Mouse (Mus musculus) layer of hippocampus, adult 9-10 months (tissue): ENCODE measurements around the gene Acap1.
"Not testable (repeated sequence)": the region's sequence is repeated elsewhere in the genome, so short reads cannot be mapped to it uniquely, and the experiment has no call there.

ENCODE experiments used
- DNase-seq: peaks from one replicate; pipeline ENCODE4 v3.0.0; 2022; ENCODE audit warnings: low spot score

The Acap1 gene

DNA sequence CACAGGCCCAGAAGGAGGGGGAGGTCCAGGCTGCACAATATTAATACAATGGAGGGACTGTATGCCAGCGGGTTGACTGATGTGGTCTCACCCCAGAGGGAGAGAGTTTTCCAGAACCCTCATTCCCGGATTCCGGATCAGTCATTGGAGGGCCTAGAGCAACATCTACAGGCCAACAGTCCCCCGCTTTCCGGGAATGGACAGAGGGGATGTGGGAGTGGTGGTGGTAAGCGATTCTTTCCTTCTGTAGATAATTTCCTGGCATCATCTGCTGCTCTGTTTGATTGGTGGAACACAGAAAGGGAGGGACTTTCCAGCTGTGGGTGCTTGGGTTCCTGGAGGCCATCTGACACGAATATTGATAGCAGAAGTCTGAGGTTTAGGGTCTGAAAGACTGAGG, 19.2 kb downstream of the Acap1 start:
- no peak for DNase-seq

DNA sequence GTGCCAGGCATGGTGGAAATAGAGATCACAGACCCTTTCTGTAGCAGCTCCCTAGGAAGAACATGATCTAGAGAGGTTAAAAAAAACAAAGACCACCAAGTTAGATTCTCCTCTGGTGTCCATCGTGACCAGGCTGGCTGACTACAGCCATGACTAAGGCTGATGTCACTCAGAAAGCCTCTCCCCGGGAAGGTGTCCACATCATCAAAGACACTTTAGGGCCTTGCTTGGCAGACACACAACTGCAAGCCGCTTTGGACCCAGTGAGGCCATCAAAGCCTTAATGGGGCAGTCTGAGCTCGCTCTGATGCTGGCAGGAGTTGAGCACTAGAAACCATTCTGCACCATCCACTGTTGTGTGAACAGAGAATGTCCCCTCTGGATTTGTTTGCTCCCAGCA, 22.9 kb downstream of the Acap1 start:
- no peak for DNase-seq

- no peak for DNase-seq
Observed at GRCm38 (mm10) chr11:69871822-69872221, 23.5 kb downstream of the Acap1 start.

GRCm38 (mm10) chr11:69870289-69871069, 24.9 kb downstream of the Acap1 start:
- DNase-seq = no peak

GRCm38 (mm10) chr11:69867335-69867734, 28.0 kb downstream of the Acap1 start:
- DNase-seq = no peak

DNA sequence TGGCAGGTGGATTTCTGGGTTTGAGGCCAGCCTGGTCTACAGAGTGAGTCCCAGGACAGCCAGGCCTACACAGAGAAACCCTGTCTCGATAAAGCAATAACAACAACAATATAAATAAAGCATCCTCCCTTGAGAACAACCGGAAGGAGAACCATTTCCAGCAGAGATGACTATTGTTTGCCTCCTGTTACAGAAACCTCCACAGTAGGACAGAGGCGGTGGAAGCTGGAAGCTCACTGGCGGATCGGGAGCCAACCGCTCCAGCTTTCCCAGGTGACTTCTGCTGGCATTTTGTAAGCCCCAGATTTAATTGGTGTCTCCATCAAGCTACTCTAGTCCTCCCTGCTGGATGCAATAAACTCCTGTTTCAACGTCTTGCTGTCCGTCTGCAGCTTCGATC, 29.8 kb downstream of the Acap1 start:
- DNase-seq = no peak

GRCm38 (mm10) chr11:69864138-69864860, 31.0 kb downstream of the Acap1 start:
- no peak for DNase-seq

GRCm38 (mm10) chr11:69863729-69864128, 31.6 kb downstream of the Acap1 start:
- DNase-seq = not testable (repeated sequence)

DNA sequence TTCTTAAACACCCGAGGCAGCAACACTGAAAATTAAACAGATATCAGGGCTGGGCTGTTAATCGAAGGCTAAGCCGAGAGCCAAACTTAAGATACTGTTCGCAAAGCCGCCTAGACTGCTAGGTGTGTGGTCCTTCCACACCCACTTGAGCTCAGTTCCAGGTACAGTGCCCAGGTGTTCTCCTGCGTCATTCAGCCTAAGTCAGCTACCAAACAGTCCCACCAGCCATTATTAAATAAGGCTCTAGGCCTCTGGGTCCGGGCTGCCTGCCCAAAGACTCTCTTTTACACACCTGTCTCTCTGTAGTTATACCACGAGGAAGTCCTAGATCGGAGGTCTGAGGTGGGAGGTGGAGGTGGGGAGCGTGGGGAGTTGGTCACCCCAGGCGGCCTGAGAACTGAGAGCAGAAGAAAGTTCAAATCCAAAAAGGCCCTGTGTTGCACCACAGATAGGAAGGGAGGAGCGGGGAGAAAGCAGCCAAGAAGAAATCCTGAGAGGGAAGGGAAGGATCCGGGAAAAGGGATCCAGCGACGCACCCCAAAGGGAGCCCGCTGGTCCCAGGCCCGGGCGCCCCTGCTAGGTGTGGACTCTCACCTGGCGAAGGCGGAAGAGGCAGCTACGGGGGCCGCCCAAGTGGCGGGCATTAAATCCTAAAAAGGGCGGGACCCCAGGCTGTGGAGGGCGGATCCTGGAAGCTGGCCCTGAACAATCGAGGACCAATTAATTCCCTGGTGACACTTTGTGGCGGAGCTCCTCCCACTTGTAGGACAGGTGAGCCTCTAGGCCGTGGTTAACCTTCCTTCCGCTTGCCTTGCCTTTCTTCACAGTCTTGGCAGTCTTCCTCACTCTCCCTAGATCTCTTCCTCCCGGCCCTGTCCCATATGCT, 37.0 kb downstream of the Acap1 start, which contains the start of gene Tnk1:
Gene Tnk1, minus strand, starts transcription at position 618 of the 886 bp plus-strand sequence.
- DNase-seq = no peak

- DNase-seq = no peak
Observed at GRCm38 (mm10) chr11:69855347-69855746, 40.0 kb downstream of the Acap1 start.

DNA sequence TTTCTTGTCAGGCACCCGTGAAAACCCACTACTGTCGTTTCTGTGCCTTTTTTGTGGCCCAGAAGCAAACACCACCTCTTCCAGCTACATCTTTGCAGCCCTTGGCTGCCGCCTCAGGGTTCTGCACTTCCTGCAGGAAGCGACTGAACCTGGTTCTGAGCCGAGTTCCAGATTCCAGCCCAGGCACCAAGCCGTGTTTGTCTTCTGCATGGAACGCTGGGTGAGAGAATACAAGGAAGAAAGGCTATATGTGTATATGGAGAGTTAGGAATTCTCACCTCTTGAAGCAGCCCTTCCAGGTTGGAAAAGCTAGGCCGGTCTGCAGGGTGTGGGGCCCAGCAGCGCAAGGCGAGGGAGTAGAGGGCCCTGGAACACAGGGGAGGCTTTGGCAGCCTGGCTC, 40.7 kb downstream of the Acap1 start:
- no peak for DNase-seq

- no peak for DNase-seq
Observed at GRCm38 (mm10) chr11:69853994-69854393, 41.3 kb downstream of the Acap1 start.

DNA sequence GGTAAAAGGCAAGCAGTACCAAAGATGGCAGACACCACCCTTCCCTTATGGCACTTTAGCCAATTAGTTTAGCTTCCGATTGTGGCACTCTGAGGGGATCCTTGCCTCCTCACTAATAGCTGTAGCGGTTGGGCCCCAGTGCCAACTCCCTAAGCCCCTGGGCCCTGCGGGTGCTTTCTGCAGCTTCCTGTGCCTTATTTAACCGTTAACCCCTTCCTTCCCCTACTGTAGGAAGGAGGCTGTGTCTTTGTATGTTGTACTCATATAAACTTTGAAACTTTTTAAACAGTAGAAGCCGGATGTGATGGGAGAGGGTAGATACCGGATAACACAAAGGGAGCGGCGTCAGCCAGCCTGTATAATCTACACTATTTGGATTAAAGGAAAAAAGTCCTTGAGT, 44.6 kb downstream of the Acap1 start:
- DNase-seq = no peak

DNA sequence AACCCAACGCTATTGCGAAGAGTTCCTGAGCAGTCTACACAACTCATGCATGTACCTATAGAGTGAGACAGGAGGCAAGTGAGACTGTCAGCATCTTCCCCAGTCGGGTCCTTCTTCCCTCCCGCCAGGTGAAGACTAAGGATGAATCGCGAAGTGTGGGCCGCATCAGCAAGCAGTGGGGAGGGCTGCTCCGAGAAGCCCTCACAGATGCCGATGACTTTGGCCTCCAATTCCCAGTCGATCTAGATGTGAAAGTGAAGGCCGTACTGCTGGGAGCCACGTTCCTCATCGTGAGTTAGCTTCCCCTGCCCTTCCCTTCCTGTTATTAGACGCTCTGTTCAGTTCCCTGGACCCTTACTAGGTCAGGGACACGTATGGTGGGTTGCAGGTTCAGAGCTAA, 45.5 kb downstream of the Acap1 start:
- DNase-seq = no peak

DNA sequence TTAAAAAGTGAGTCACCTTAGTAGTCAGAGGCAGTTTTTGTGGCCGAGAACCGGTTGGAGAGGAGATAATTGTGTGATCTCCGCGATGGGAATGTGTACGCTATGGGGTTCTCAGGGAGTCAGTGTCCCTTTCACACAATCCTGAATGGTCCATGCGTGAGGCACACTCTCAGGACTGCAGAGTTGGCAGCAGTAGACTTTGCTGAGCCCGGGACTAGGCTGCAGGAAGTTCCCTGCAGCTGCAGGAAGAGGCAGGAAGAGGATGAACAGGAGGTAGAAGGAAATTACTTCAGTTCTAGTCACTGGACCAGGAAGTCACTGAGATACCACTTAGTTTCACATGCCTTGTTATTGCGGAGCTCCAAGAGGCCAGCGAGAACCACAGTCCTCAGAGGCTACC, 46.2 kb downstream of the Acap1 start:
- DNase-seq = no peak

- no peak for DNase-seq
Observed at GRCm38 (mm10) chr11:69848021-69848420, 47.3 kb downstream of the Acap1 start.

DNA sequence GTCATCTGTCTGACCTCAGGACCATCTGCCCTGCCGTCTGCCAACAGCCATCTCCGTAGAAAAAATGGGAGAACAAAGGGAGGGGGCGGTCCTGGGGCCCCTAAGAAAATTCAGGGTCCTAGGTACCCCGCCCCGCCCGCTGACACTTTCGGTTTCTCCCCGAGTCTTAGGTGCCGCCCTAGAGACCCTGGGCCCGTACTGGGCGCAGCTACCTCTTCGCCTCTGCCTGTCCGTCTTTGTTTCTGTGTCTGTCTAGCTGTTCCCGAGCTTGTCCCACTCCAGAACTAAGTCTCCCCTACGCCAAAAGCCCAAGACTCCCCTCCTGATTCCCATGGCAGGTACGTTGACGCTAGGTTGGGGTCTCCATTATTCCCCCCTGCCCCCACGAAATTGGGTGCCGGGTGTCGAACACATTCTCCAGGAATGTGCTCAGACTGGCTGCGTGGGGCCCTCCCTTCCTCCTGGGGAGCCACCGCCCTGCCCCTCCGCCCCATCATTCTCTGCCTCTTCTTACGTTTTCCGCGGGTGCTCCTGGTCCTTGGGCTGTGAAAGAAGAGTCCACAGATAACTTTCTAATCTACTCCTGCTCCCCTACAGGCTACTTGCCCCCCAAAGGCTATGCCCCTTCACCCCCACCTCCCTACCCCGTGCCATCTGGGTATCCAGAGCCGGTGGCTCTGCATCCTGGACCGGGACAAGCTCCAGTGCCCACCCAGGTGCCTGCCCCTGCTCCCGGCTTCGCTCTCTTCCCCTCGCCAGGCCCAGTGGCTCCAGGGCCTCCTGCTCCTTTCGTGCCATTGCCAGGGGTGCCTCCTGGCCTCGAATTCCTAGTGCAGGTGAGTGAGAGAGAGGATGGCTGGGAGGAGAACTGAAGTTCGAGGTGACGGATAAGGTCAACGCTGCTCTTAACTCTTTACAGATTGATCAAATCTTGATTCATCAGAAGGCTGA, 48.3 kb downstream of the Acap1 start:
- DNase-seq = no peak

GRCm38 (mm10) chr11:69846198-69846680, 49.1 kb downstream of the Acap1 start, which contains the start of gene Plscr3:
TSS of gene Plscr3 (plus strand) at chr11:69846376.
- DNase-seq = peak; percentile 65

GRCm38 (mm10) chr11:69838714-69839104, 56.6 kb downstream of the Acap1 start:
- DNase-seq = no peak

DNA sequence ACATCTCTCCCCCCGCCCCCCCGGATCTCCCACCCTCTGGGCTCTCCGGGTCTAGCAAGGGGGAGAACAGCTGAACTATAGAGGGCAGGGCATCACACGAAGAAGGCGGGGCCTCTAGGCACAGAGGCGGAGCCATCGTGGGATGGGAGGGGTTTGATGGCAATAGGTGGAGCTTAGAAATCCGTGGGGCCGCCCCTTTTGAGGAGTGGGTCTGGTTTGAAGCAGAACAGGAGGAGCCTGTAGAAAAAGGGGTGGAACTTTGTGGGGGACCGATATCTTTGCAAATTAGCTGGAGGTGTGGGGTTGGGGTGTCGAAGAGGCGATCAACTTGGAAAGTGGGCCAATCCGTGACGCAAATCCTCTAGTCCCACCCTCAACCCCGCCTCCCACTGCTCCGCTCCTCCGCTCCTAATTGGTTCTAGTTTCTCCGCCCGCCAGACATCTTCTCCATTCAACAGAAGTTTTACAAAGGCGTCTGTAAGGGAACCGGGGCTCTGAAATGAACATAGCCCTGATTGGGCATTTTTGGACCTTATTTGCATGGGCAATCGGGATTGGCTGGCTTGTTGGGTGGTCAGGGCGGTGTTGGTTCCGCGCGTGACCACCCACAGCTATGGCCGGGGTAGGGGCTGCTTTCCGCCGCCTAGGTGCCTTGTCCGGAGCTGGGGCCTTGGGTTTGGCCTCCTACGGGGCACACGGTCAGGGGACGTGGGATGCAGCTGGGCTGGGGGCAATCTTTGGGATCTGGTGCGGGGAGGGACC, 57.2 kb downstream of the Acap1 start, which contains the start of gene Tmem256:
Gene Tmem256, plus strand, starts transcription at position 563 of the 762 bp plus-strand sequence.
- DNase-seq = peak; percentile 98
